Mouse (Mus musculus) myocyte (in vitro differentiated cells): ENCODE data around the gene Selenon.

Experiments used
- CEBPB ChIP-seq: IDR thresholded peaks from 2 replicates; pipeline ENCODE4 v1.6.1; 2011; ENCODE audit warnings: mild to moderate bottlenecking, moderate library complexity; ENCODE audit not compliant: poor library complexity, insufficient read depth, severe bottlenecking
- E2F4 ChIP-seq: IDR thresholded peaks from one replicate; pipeline ENCODE4 v1.6.1; 2011; ENCODE audit warnings: mild to moderate bottlenecking, control low read depth, moderate library complexity; ENCODE audit not compliant: insufficient read depth
- MAX ChIP-seq: IDR thresholded peaks from one replicate; pipeline ENCODE4 v1.6.1; 2011; ENCODE audit warnings: low read depth, mild to moderate bottlenecking, control low read depth
- MYOD1 ChIP-seq, 3 experiments: IDR thresholded peaks; one replicate each; pipeline ENCODE4 v1.6.1; 2011; ENCODE audit warnings: control low read depth in 2 of 3, low read depth in 2 of 3, mild to moderate bottlenecking in 2 of 3, moderate library complexity in 1 of 3; ENCODE audit not compliant: insufficient read length in 2 of 3, control insufficient read depth in 1 of 3
- MYOG ChIP-seq, 3 experiments: IDR thresholded peaks; one replicate each; pipeline ENCODE4 v1.6.1; 2011; ENCODE audit warnings: control low read depth in 2 of 3, low read depth in 2 of 3, mild to moderate bottlenecking in 2 of 3; ENCODE audit not compliant: insufficient read length in 2 of 3, control insufficient read depth in 1 of 3, insufficient read depth in 1 of 3
- POLR2A ChIP-seq: IDR thresholded peaks from one replicate; pipeline ENCODE4 v1.6.1; 2011; ENCODE audit warnings: low read depth, mild to moderate bottlenecking, control low read depth, moderate library complexity; ENCODE audit not compliant: insufficient read length
- SRF ChIP-seq: IDR thresholded peaks from one replicate; pipeline ENCODE4 v1.6.1; 2011; ENCODE audit warnings: low read depth; ENCODE audit not compliant: control insufficient read depth, insufficient read length
- TCF12 ChIP-seq: IDR thresholded peaks from one replicate; pipeline ENCODE4 v1.6.1; 2011; ENCODE audit warnings: mild to moderate bottlenecking, control low read depth; ENCODE audit not compliant: poor library complexity, insufficient read depth, severe bottlenecking
- TCF3 ChIP-seq: IDR thresholded peaks from one replicate; pipeline ENCODE4 v1.6.1; 2011; ENCODE audit warnings: low read depth, control low read depth; ENCODE audit not compliant: insufficient read length
- USF1 ChIP-seq: IDR thresholded peaks from one replicate; pipeline ENCODE4 v1.6.1; 2011; ENCODE audit warnings: low read depth, mild to moderate bottlenecking, control low read depth, moderate library complexity

DNA sequence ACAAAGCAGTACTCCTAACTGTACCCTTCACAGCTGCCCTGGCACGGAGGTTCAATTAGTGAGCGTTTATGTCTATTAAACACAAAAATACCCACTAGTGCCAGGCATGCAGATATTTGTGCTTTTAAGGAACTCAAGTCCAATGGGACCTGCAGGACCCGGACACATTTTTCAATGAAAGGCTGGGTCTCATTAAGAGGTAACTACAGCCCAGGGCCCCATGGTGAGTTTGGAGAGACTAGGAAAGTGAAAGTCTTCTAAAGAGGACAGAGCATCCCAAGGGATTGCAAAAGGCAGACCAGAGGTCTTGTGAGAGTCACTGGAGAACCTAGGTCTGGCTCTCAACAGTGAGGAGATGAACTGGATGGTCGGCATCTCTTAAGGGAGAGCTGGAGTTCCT is 18.5 kb downstream of the Selenon start:
- no peak for TF ChIP-seq SRF
- no peak for TF ChIP-seq POLR2A
- no peak for TF ChIP-seq MAX
- no peak for TF ChIP-seq TCF3
- TF ChIP-seq E2F4, result no peak
- TF ChIP-seq CEBPB, result no peak
- TF ChIP-seq MYOD1 (IDR thresholded peaks at IDR 0.05; ENCODE audit: control insufficient read depth in 1 of 3, insufficient read length in 2 of 3, low read depth in 2 of 3), result no peak
- TF ChIP-seq MYOG (IDR thresholded peaks at IDR 0.05; ENCODE audit: control insufficient read depth in 1 of 3, insufficient read depth in 1 of 3, insufficient read length in 2 of 3, low read depth in 2 of 3), result no peak
- no peak for TF ChIP-seq USF1
- TF ChIP-seq TCF12, result no peak
